Mouse (Mus musculus) lung, postnatal 4 days (tissue): Measurements from ENCODE around the gene Map2k4.
A peak's percentile ranks its signal among the peaks of the same experiment; 100 is the strongest.

ENCODE experiments used
- DNase-seq, 2 experiments: peaks; one replicate each; pipeline ENCODE4 v3.0.0; 2021

The Map2k4 gene

DNA sequence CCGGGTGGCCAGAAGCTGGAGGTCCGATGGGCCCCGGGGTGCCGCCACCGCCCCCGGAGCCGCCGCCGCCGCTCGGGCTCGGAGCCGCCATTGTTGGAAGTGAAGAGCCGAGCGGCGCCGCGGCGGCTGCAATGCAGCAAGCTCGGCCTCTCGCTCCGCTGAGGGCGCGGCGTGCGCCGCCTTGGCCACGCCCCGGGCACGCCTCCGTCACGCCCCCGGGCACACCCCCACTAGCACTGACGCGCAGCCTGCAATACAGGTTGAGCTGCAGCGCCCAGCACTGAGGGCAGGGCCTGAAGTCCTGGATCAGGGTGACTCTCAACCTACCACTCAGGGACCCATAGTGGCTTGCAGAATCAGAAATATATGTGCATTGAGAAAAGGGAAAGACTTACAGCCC is at the start of gene Map2k4:
TSS of gene Map2k4 (minus strand) at position 144 of the 400 bp plus-strand sequence.
- peak; percentile 95 to 96 for DNase-seq

GRCm38 (mm10) chr11:65824556-65824955 is 36.5 kb upstream of the Map2k4 start:
- no peak for DNase-seq

DNA sequence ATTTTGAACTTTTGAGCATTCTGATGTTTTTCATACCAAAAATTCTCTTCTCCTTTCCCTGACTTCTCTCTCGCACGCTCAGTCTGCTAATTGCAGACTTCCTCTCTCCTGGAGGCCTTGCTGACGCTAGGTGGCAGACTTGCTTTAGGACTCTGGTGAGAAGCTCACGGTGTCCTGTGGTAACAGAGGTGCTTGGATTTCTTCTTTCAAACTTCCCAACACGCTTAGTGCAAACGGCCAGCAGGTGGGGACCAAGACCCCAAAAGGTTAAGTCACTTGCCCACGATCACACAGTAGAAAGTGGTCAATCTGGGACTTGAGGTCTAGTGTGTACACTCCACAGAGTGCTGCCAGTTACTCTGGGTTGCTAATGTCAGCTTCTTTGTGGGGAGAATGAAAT is 32.8 kb upstream of the Map2k4 start:
- DNase-seq, result peak; percentile 61 to 75

DNA sequence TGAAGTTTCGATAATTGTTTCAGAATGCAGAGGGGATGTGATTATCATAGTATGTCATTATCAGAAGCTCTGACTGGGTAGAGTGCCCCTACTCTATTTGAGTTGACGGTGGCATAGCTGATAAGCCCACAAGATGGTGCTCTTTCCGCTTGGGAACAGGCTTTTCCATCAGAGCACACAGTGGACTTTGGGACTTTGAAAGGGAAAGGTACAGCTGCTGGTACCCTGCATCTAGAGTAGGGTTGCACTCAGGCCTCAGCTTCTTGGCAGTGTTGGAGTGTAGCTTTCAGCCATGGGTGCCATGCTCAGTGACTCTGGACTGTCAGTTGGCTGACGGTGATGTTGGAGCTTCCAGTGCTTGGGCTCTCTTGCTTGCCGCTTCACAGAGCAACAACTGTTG is 32.2 kb upstream of the Map2k4 start:
- no peak for DNase-seq

DNA sequence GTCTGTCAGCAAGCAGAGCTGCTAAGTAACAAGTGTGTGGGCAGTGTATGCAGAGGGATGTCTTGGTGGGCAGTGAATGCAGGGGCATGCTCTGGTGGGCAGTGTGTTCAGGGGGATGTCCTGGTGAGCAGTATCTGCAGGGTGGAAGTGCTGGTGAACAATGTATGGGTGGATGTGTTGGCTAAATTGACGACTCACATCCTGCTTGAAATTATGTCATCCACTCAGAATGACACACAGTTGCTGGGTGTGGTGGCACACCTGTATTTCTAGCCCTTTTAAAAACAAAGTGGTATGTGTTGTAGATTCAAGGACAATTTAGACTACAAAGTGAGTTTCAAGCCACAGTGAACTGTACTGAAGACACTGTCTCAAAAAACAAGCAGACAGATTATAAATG is 30.1 kb upstream of the Map2k4 start:
- no peak for DNase-seq

GRCm38 (mm10) chr11:65816237-65816636 is 28.1 kb upstream of the Map2k4 start:
- DNase-seq, result no peak

- no peak for DNase-seq
Observed at GRCm38 (mm10) chr11:65814381-65814780, 26.3 kb upstream of the Map2k4 start.

GRCm38 (mm10) chr11:65812088-65812487 is 24.0 kb upstream of the Map2k4 start:
- DNase-seq, result no peak

DNA sequence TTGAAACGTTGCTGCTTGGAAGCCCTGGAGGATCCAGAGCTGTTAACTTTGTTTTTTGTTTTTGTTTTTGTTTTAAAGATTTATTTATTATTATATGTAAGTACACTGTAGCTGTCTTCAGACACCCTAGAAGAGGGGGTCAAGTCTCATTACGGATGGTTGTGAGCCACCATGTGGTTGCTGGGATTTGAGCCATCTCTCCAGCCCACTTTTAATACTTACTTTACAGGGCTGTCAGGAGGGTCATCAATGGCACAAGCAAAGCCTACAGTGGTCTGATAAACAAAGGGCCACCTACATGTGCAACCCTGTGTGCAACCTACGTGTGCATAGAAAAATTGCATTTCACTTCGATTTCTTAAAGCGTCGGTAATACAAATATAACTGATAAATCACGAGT is 19.5 kb upstream of the Map2k4 start:
- no peak for DNase-seq

DNA sequence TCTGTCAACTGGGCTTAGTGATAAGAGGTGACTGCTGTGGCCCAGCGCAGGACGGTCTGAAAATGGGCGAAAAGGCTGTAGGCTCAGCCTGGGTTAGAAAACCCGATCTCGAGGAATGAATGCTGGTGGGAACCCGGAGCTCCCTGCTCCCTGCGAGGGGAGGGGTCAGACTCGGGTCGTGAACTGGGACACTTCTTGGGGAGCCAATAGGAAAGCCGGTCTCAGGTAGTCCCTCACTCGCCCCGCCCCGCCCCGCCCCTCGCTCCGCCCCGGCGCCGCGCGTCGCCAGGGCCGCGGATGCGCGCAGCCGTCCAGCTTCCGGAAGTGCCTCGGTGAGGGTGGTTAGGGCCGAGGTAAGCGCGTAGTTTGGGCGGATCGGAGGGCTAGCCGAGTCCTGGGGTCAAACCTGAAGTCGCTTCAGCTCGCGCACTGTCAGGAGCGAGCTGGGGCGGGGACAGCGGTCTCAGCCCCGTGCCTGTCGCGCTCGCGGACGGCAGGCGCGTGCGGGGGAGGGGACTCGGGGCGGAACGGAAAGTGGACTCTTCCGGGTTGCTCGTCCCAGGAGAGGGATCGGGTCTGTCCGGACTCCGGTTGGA is 18.9 kb upstream of the Map2k4 start, which contains the start of gene Zkscan6:
TSS of gene Zkscan6 (plus strand) at position 267 of the 596 bp plus-strand sequence.
- DNase-seq, result peak; percentile 89 to 91

- DNase-seq, result peak; percentile 50 to 66
Observed at GRCm38 (mm10) chr11:65806321-65806904, 18.3 kb upstream of the Map2k4 start.

DNA sequence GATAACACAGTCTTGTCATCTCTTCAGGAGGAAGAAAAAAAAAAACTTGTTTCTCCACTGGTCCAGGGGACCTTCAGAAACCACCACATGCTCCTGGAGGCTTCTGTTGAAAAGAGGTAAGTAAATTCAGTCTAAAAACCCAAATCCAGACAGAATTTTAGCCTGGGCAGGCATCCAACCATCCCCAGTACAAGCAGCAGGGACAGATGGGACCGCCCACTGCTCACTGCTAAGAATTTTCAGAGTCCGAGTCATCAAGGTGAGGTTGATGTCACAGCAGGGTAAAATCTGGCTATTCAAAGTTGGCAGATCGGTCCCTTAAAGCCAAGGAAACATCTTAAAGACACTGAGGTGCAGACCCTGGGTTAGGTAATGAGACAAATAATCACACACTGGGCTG is 13.8 kb upstream of the Map2k4 start:
- DNase-seq, result no peak

DNA sequence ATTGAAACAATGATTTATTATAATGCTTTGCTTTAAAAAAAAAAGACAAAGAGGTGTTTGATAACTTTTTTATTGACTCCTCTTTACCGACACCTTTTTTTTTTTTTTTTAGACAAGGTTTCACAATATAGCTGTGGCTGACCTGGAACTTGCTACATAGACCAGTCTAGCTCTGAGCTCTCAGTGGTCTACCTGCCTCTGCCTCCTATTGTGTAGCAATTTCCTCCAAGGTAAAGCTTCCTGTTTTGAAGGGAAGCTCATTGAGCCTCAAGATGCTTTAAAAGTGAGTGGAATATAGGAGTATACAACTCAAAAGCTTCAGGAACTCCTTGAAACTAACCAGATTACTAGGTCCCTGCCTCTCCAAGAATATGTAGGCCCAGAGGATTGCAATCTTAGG is 7.8 kb upstream of the Map2k4 start:
- no peak for DNase-seq

DNA sequence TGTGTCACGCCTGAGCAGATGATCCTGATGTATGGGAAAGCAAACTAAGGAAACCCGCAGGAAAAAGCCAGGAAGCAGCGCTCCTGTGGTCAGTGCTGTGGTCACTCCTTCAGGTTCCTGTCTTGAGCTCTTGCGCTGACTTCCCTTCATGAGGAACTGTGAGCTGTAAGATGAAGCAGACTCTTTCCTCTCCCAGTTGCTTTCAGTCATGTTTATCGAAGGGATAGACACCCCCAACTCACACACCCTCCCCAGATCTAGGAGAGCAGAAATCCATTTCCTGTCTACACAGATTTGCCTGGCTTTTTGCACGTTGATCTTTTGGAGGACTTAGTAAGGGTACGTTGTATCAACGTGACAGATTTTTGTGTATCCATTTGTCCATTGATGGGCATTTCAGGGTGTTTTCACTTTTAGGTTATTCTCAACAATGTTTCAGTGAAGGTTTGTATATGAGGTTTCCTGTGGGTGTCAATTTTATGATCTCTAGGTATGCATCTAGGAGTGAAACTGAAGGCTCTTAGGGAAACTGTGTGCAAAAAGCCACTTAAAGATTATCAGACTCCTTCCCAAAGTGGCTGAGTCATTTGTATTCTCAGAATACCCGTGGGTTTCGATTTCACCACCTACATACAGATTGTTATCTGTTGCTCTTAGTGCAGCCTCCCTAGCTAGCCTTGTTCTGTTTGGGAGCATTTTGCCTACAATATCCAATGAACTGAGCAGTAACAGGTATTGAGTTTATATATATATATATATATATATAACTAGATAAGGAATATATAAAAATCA is 6.5 kb upstream of the Map2k4 start:
- no peak for DNase-seq

GRCm38 (mm10) chr11:65787421-65788151 is 511 bp downstream of the Map2k4 start:
- no peak for DNase-seq

DNA sequence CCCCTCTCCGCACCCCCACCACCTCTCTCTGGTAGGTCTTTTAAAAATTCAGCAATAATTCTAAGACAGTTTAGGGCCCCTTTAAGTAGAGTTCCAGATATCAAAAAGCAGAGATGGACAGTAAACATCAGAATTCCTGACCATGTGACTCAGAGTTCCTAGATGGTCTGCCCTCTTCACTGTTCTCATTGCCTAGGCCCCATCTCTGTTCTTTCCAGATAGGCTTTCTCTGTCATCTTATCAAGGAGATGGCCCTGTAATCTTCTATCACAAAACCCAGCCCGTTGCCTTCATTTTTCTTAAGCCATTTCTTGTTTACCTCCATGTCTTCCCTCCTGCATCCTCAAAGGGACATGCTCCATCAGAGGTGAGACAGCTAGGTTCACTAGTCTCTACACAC is 1.9 kb downstream of the Map2k4 start:
- no peak for DNase-seq

- DNase-seq, result no peak
Observed at GRCm38 (mm10) chr11:65781596-65781995, 6.5 kb downstream of the Map2k4 start.

GRCm38 (mm10) chr11:65779578-65779977 is 8.5 kb downstream of the Map2k4 start:
- no peak for DNase-seq

GRCm38 (mm10) chr11:65779066-65779465 is 9.0 kb downstream of the Map2k4 start:
- DNase-seq, result no peak

DNA sequence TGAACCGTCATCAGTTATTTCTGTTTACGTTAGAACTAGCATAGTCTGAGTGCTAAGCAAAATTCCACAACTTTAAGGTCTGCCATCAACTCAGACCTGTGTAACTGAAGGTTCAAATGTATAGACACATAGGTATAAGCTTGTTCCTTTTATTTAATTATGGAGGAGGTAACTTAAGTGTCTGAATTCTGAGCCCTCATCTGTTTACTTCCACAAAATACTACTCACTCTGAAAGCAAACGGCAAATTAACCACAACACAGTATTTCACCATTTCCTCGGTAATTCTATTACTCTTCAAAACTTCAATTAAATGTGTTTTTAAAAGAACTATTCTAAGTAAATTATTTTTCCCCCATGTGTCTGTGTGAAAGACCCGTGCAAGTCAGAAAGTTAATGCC is 10.3 kb downstream of the Map2k4 start:
- no peak for DNase-seq

DNA sequence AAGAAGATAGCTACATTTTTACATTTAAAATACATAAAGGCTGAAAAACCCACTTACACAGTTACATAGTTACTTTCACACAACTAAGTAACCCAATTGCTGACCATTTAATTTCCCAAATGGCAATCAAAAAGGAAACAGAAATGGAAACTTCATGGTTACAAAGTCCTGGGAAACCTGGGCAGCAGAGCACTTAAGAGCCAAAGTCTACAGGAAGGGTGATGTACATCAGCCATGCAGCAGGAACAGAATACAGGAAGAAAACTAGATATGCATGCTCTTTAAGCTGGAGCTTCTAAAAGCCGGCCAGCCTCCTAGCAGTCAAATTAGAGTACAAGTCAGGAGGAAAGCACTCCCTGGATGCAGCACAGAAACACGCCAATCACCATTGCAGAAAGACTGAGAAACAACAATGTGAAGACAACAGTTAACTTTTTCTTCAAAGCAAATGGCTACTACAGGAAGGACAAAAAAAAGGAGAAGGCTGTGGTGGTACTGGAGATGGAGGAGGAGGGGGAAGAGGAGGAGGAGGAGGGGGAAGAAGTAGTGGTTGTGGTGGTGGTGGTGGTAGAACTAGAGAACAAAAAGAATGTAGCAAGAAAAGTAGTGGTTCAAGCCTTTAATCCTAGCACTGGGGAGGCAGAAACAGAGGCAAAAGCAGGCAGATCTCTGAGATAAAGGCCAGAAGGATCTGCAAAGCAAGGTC is 11.0 kb downstream of the Map2k4 start:
- no peak for DNase-seq

DNA sequence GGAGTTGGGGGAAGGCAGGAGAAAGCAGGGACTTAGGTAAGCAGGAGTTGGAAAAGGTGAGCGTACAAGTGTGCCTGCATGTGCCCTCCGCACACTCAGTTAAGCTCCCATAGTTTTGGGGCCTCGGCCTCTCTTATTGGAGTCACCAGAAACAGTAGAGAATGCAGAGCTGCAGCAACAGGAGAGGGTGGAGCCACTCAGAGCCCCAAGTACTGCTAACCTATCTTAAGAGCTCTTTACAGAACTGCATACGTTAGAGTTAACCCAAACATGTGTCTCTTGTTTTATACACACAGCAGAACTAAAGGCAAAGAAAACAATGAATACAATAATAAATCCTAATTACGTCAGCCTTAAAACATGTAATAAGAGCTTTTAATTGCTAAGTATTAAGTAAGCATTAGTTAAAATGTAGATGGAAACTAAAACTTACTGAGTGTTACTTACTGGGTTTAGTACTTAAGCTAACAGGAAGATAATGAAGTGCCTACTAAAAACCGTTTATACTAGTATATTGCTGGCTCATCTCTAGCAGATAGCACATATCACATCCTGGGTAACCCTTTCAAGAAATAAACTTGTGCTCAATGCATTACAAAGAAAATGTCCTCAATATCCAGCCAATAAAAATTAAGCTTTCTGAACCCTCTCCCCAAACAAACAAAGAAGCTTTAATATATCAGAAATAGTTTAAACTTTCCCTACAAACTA is 14.0 kb downstream of the Map2k4 start:
- DNase-seq, result no peak
